Mouse (Mus musculus) intestine, postnatal 0 days (tissue): ENCODE data around the gene Ugt1a2. TPM values are rescaled to one million over a fixed set of nuclear protein-coding genes. Genes with fewer than 3 reads are reported as not detected.

Source experiments
- ATAC-seq: fragments of 200-750 bp; cut with Nextera tagmentation; 2 replicates; pipeline ENCODE4 v1.8.0; 2017; ENCODE audit warnings: mild to moderate bottlenecking, moderate TSS enrichment, moderate library complexity
- H3K27ac ChIP-seq: fragments of 300-500 bp; sonication (generic); 2 replicates; pipeline ENCODE4 v1.5.1; 2014; ENCODE audit warnings: mild to moderate bottlenecking, low read depth, low read length, moderate library complexity
- H3K27me3 ChIP-seq: fragments of 300-500 bp; sonication (generic); replicated peaks from 2 replicates; pipeline ENCODE4 v1.6.1; 2014; ENCODE audit warnings: low read length, mixed read lengths; ENCODE audit not compliant: control insufficient read depth, insufficient read depth
- H3K36me3 ChIP-seq: fragments of 300-500 bp; sonication (generic); 2 replicates; pipeline ENCODE4 v1.6.1; 2014; ENCODE audit warnings: mild to moderate bottlenecking, moderate library complexity; ENCODE audit not compliant: control insufficient read depth, insufficient read depth
- H3K4me1 ChIP-seq: fragments of 300-500 bp; sonication (generic); replicated peaks from 2 replicates; pipeline ENCODE4 v1.6.1; 2014; ENCODE audit warnings: antibody characterized with exemption, low read length, mixed read lengths; ENCODE audit not compliant: control insufficient read depth, insufficient read depth
- H3K4me2 ChIP-seq: fragments of 300-500 bp; sonication (generic); replicated peaks from 2 replicates; pipeline ENCODE4 v1.6.1; 2014; ENCODE audit warnings: low read depth, mild to moderate bottlenecking, moderate library complexity
- H3K4me3 ChIP-seq: fragments of 300-500 bp; sonication (generic); 2 replicates; pipeline ENCODE4 v1.5.1; 2014; ENCODE audit warnings: low read depth, low read length
- H3K9ac ChIP-seq: fragments of 300-500 bp; sonication (generic); 2 replicates; pipeline ENCODE4 v1.6.1; 2014; ENCODE audit warnings: mild to moderate bottlenecking, low read depth, low read length
- H3K9me3 ChIP-seq: fragments of 300-500 bp; sonication (generic); 2 replicates; pipeline ENCODE4 v1.6.1; 2016; ENCODE audit warnings: mixed run types; ENCODE audit not compliant: control insufficient read depth
- CTCF ChIP-seq: sonication (generic); IDR thresholded peaks from 2 replicates; pipeline ENCODE4 v1.5.1; 2016; ENCODE audit warnings: low read depth, mild to moderate bottlenecking, control low read depth, antibody characterized with exemption, moderate library complexity
- WGBS: fragments of 180-500 bp; shearing (Covaris S2); extraction: QIAGEN DNeasy Blood & Tissue Kit; methylation state at CpG from one replicate; pipeline ENCODE4 v1.1.7; 2014; 5-methylcytosine and 5-hydroxymethylcytosine counted together
- polyA plus RNA-seq: library from polyadenylated mRNA; unstranded; fragments of >200 nt; fragmentation: Nextera tagmentation; extraction: Ambion mirVana; gene quantifications from 2 replicates; pipeline ENCODE4 v1.2.1, GENCODE M21; 2015

Gene Ugt1a2
- polyA plus RNA-seq, 1 experiment from 2014 or later, result 0.05 TPM

DNA sequence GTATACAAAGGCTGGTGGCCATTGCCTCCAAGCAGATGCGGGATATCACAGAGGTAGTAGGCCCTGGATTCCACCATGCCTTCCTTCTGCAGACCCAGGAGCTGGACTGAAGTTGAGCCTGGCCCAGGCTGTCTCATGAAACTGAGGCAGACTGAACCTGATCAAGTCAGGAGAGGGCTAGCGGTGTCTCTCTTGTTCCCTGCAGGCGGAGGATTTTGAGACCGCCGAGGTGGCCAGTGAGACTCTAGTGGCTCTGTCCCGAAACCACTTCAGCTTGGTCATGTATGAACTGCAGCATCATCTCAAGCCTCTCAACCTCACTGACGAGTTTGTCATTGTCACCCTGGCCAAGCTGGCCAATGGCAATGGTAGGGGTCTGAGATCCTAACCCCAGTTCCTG is 30.0 kb downstream of the Ugt1a2 start:
- TF ChIP-seq CTCF, result no peak
- H3K36me3 ChIP-seq, result no peaks in the 10 kb centered on the region
- no peaks in the 10 kb centered on the region for H3K4me1 ChIP-seq
- no peak overlapping the region for H3K9ac ChIP-seq
- H3K27ac ChIP-seq, result no peak overlapping the region
- no peak overlapping the region for H3K4me2 ChIP-seq
- WGBS, result 71% methylated on average over 7 of the region's 7 CpGs
- ATAC-seq, result no peak
- peaks cover 60% of the 10 kb centered on the region for H3K9me3 ChIP-seq
- H3K27me3 ChIP-seq, result no peaks in the 10 kb centered on the region
- H3K4me3 ChIP-seq, result no peak overlapping the region

DNA sequence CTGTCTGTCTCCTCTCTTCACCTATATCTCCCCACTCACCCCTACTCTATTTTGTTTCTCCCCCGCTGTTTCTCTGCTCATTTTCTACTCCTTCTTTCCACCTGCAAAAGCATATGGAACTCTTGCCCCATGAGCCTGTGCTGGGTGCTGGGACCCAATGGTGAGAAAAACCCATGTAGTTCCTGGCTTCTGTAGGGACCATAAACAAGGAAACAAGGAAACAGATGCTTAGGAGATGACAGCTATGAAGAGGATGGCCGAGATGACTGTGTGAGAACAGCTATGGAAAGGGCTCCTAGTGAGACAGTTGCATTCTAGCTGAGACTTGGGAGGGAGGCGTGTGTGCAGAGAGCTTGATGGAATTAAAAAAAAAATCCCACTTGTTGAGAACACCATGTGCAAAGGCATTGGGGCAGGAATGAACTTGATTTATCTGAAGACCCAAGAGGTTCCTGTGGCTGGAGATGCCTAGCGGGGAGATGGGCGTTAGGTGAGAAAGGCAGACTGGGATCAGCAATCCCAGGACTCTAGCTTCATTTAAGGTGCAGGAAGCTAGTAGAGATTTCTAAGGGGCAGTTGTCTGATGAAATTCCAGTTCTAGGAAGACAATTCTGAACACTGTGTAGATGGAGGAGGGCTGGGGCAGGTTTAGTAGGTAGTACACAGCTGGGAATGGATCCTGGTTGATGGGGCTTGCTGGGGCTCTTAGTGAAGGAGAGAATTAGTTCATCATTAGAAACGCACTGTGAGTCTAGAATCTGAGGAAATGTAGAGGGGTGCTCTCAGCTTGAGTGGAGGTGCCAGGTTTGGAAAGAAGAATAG is 30.8 kb downstream of the Ugt1a2 start:
- Histone ChIP-seq H3K4me3 (no peak overlapping the region), H3K4me1 (no peaks in the 10 kb centered on the region), H3K9ac (no peak overlapping the region), H3K9me3 (peaks cover 56% of the 10 kb centered on the region), H3K4me2 (no peak overlapping the region), H3K27ac (no peak overlapping the region), H3K36me3 (no peaks in the 10 kb centered on the region), H3K27me3 (no peaks in the 10 kb centered on the region)
- 76% methylated on average over 6 of the region's 6 CpGs for WGBS
- TF ChIP-seq CTCF, result no peak
- ATAC-seq, result no peak

DNA sequence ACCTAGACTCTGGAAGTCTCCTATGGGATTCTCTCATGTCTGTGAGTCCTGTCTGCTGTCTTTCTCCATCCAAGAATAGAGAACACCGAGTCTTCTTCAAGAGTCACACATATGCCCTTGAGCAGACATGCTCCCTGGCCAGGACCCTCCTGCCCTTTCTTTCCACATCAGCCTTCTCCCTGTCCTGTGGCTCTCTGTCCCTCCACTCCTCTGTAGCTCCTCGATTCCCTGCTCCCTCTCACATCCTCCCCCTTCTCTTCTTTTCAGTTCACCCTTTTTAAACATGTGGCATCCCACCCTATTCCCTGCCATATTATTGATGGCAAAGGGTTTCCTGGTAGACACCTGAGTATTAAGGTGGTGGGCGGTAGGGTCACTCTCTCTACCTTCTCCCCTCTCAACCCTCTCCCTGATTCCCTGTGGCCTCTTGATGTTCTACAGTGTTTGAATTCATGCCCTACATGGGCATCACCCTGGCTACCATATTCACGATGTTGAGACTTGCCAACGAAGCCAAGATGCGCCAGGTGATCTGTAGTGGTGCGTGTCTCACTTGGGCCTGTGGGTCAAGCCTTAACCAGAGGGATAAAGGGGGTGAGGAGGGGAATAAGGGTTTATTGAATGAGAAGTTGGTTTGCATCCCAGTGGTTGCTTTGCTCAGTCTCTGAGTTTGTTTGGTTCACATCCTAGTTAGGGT is 31.6 kb downstream of the Ugt1a2 start:
- 63% methylated on average over 7 of the region's 7 CpGs for WGBS
- H3K36me3 ChIP-seq, result no peaks in the 10 kb centered on the region
- no peak overlapping the region for H3K27ac ChIP-seq
- no peaks in the 10 kb centered on the region for H3K27me3 ChIP-seq
- no peak overlapping the region for H3K4me3 ChIP-seq
- no peaks in the 10 kb centered on the region for H3K4me1 ChIP-seq
- ATAC-seq, result no peak
- H3K4me2 ChIP-seq, result no peak overlapping the region
- no peak overlapping the region for H3K9ac ChIP-seq
- peaks cover 49% of the 10 kb centered on the region for H3K9me3 ChIP-seq
- TF ChIP-seq CTCF, result no peak

DNA sequence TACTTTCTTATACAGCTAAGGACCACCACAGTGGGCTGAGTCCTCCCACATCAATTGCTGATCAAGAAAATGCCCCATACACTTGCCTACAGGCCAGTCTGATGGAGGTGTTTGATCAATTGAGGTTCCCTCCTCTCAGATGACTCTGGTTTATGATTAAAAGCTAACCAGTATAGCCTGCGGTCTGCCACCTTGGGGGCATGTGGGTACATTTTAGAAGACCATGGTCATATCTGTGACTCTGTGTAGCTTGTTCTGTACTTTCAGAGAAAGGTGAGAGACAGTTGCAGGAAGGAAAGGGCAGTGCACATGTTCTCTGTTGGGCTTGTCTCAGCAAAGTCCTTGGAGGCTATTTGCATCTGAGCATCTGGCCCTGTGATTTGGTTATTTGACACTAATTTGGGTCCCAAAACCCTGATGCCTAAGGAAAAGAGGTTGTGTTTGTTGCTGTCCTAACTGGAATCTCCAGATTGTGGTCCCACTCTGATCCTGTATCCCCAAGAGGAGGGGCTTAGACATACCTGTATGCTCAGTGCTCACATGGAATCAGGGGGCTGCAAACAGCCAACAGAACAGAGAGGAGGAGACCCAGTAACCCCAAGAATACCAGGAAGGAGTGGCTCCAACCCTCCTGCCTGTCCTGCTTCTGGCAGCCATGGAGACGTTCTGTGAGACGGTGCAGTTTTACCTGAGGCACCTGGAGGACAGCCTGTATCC is 32.4 kb downstream of the Ugt1a2 start:
- Histone ChIP-seq H3K27me3 (no peaks in the 10 kb centered on the region), H3K9ac (no peak overlapping the region), H3K4me3 (no peak overlapping the region), H3K36me3 (no peaks in the 10 kb centered on the region), H3K4me1 (no peaks in the 10 kb centered on the region), H3K9me3 (peaks cover 51% of the 10 kb centered on the region), H3K4me2 (no peak overlapping the region), H3K27ac (no peak overlapping the region)
- WGBS, result 56% methylated on average over 3 of the region's 3 CpGs
- no peak for TF ChIP-seq CTCF
- no peak for ATAC-seq

DNA sequence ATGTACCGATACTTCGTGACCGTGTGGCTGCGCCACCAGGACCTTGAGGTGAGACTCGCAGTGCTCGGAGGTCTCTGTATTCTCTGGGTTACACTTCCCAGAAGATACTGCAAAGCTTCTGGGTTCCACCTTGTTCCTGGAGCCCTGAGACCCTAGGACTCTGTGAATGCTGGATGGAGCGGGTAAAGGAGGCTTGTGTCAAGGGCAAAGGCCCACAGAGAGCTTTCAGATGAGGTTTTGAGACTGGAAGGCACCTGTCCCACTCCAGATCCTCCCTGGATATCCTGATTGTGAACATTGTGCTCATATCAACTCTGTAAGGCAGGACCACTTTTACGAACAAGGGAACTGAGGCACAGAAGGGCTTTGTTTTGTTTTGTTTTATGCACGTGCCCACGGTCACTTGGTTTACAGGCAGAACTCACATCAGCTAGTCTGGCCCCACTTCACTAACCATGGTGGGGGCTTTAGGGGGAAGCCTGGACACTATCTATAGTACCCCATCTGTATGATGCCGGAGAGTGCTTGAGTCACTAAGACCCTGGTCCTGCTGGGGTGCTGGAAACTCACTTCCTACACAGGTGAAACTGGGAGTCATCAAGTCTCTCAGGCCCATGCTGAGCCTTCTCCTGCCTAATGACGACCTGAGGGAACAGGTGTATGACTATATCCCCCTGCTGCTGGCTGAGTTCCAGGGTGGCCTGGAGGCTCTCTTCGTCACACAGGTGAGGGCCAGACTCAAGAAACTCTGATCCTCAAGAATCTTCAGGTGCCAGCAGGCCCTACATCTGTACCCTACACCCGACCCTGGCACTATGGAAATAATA is 33.2 kb downstream of the Ugt1a2 start:
- TF ChIP-seq CTCF, result no peak
- Histone ChIP-seq H3K9me3 (peaks cover 52% of the 10 kb centered on the region), H3K4me3 (no peak overlapping the region), H3K27me3 (no peaks in the 10 kb centered on the region), H3K4me1 (no peaks in the 10 kb centered on the region), H3K27ac (no peak overlapping the region), H3K36me3 (no peaks in the 10 kb centered on the region), H3K4me2 (no peak overlapping the region), H3K9ac (no peak overlapping the region)
- 67% methylated on average over 14 of the region's 14 CpGs for WGBS
- no peak for ATAC-seq
